Mouse (Mus musculus): ENCODE measurements at regions not wholly inside any gene's neighbourhood (a gene's known extent, or its start where the extent isn't known, plus 50 kb on each side); places are given as distances from the start of the nearest gene placed in this dataset.

DNA sequence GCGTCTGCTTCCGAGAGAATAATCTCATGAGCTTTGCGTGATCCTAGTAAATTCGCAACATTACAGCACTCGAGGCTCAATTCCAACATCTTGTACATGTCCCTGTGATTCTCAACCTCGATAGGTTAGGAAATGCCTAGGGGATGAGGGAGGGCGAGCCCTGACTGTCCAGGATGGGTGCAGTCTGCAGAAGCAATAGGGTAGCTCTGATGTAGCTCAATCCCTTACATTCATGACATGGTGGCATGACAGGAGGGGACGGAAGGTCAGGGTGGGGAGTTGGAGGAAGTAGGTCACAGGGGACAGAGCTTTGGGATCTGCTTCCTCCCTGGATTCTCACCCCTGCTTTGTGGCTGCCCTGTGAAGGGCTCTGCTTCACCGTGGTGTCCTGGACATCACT is 373.3 kb downstream of the Adam3 start:
- no peak overlapping the region for H3K4me3 ChIP-seq
- H3K4me1 ChIP-seq (replicated peaks): peaks cover 8% of the 10 kb centered on the region
- no peaks in the 10 kb centered on the region for H3K9me3 ChIP-seq
- no peak for DNase-seq (ENCODE audit: low spot score)
- WGBS: 80% methylated on average over 9 of the region's 9 CpGs
- H3K27me3 ChIP-seq (ENCODE audit: insufficient read depth, poor library complexity, severe bottlenecking): no peaks in the 10 kb centered on the region
- no peaks in the 10 kb centered on the region for H3K36me3 ChIP-seq
- no peak overlapping the region for H3K27ac ChIP-seq

DNA sequence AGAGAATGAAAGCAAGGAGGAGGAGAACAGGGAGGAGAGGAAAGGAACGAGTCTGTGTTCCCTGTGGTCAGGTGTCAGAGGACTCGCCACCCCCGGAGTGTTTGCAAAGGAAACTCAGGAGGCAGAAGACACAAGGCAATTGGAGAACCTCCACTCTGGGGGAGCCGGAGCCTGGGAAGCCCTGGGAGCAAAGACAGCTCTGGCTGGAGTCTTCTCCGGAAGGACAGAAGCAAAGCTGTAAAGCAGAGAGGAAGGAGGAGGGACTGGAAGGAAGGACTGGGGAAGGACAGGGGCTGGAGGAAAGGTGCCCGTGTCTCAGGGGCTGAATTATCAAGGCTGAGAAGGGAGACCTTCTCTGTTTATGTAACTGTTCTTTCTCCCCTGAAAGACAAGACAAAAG is 373.9 kb downstream of the Adam3 start:
- no peaks in the 10 kb centered on the region for H3K9me3 ChIP-seq
- 42% methylated on average over 6 of the region's 6 CpGs for WGBS
- H3K27me3 ChIP-seq (ENCODE audit: insufficient read depth, poor library complexity, severe bottlenecking): no peaks in the 10 kb centered on the region
- no peak for DNase-seq (ENCODE audit: low spot score)
- H3K27ac ChIP-seq: 0 out of 2 replicates have a peak overlapping the region, but pooled peaks have one; percentile 13
- H3K4me3 ChIP-seq: no peak overlapping the region
- peaks cover 8% of the 10 kb centered on the region for H3K4me1 ChIP-seq (replicated peaks)
- no peaks in the 10 kb centered on the region for H3K36me3 ChIP-seq

DNA sequence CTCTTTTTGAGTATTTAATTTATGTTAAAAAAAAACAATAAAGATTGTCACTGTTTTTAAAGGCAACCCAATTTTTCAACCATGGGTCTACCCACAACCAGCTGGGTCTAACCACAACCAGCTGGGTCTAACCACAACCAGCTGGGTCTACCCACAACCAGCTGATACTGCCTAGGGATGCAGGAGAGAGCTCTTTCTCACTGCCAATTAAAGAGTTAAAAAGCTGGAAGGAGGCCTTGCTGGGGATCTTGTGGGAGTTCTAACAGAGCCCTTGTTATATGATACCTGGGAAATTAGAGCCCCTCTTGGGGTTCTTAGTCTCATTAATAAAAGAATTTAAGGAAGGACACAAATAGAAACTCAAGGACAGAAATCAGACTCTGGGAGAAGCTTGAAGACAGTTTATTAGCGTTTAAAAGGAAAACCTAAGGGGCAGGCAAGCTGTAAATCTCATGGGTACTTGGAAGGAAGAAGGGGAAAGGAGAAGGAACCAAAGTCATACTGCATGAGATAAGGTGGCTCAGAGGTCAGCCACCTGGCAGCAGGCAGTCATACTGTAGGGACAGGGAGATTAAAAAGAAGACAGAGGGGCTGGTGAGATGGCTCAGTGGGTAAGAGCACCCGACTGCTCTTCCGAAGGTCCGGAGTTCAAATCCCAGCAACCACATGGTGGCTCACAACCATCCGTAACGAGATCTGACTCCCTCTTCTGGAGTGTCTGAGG is 379.1 kb downstream of the Adam3 start:
- Histone ChIP-seq H3K9me3 (no peaks in the 10 kb centered on the region), H3K4me3 (no peak overlapping the region), H3K4me1 (replicated peaks) (peaks cover under 1% of the 10 kb centered on the region; the same call in 1 of the 2 replicates), H3K36me3 (no peaks in the 10 kb centered on the region), H3K27ac (no peak overlapping the region), H3K27me3 (ENCODE audit: insufficient read depth, poor library complexity, severe bottlenecking) (no peaks in the 10 kb centered on the region)
- no peak for DNase-seq (ENCODE audit: low spot score)
- WGBS: 66% methylated on average over 6 of the region's 6 CpGs

DNA sequence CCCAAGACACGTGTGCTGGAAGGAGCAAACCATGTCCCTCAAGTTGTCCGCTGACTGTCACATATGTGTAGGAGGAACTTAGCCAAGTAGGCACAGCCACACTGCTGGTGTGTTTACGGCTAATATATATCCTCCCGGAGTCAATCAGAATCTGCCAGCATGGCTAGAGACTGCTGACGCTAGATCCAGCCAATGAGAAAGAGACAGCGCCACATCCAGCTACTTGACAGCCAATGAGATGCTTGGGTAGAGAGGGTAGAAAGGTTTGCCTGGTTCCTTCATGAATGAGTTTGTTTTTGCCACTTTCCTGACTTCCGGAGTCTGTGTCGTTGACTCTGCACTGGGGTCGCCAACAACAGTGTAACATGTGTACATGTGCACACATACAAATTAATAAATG is 387.0 kb downstream of the Adam3 start:
- H3K27me3 ChIP-seq (ENCODE audit: insufficient read depth, poor library complexity, severe bottlenecking): no peaks in the 10 kb centered on the region
- H3K4me3 ChIP-seq: no peak overlapping the region
- H3K27ac ChIP-seq: no peak overlapping the region
- H3K4me1 ChIP-seq (replicated peaks): peaks cover 13% of the 10 kb centered on the region
- 0 out of 2 replicates have a peak, but pooled peaks cover 3% of the 10 kb centered on the region for H3K9me3 ChIP-seq
- 97% methylated on average over 9 of the region's 9 CpGs for WGBS
- H3K36me3 ChIP-seq: no peaks in the 10 kb centered on the region
- DNase-seq (ENCODE audit: low spot score): no peak

DNA sequence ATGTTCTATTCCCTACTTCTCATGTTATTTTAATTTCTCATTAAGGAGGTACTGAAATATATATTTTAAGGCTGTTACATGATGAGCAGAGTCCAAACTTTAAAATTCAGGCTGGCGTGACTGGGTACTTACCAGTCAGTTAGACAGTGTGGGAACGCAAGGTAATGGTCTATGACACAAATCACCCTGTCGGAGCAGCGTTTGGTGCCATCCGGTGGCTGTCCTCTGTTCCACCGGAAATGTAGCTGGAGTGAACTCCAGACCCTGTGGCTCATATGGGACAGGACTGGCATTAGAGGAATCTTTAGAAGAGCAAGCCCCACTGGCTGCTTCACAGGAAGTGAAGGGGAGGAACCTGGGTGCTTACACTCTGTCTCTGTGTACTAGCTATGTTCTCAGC is 388.0 kb downstream of the Adam3 start:
- DNase-seq (ENCODE audit: low spot score): peak; percentile 43
- H3K4me1 ChIP-seq (replicated peaks): peaks cover 13% of the 10 kb centered on the region
- no peak overlapping the region for H3K4me3 ChIP-seq
- 0 out of 2 replicates have a peak, but pooled peaks cover 3% of the 10 kb centered on the region for H3K9me3 ChIP-seq
- no peak overlapping the region for H3K27ac ChIP-seq
- H3K27me3 ChIP-seq (ENCODE audit: insufficient read depth, poor library complexity, severe bottlenecking): no peaks in the 10 kb centered on the region
- H3K36me3 ChIP-seq: no peaks in the 10 kb centered on the region
- WGBS: 57% methylated on average over 6 of the region's 6 CpGs

DNA sequence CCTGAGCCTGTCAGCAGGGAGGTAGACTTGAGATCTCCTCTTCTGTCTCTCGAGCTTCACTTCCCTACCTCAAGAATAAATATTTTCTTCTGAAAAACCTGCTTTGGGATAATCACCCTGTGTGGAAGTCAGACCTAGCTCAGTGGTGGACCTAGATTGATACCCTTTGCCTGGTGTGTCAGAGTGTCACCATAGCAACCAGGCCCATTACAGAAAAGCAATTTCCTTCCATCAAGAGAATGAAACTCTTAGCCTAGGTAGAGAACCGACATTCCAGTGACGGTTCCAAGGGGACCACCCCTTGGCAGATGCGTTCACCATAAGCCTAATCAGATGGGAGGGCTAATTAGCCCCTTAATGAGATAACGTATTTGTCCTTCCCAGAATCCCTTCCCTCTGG is 389.9 kb downstream of the Adam3 start:
- peaks cover 13% of the 10 kb centered on the region for H3K4me1 ChIP-seq (replicated peaks)
- 0 out of 2 replicates have a peak, but pooled peaks cover 3% of the 10 kb centered on the region for H3K9me3 ChIP-seq
- H3K36me3 ChIP-seq: no peaks in the 10 kb centered on the region
- WGBS: 63% methylated on average over 5 of the region's 5 CpGs
- H3K27me3 ChIP-seq (ENCODE audit: insufficient read depth, poor library complexity, severe bottlenecking): no peaks in the 10 kb centered on the region
- H3K27ac ChIP-seq: no peak overlapping the region
- DNase-seq (ENCODE audit: low spot score): no peak
- no peak overlapping the region for H3K4me3 ChIP-seq

DNA sequence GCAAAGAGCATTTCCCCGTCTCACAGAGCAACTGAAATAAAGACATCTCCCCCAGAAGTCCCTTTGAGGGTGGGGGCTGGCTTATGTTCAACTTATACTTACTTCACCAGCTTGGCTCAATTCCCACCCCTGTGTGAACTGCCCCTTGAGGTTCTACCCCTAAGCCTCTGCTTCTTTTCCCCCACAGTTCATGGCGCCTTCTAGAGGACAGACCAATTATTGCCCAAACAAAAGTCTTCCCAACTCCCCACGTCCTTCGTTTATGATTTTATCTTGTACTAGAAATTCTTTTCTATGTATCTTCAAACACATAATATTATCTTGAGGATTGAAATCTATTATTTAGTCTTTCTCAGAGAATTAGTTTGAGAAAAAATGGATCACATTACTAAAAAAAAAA is 391.9 kb downstream of the Adam3 start:
- Histone ChIP-seq H3K4me1 (replicated peaks) (peaks cover 13% of the 10 kb centered on the region), H3K4me3 (no peak overlapping the region), H3K9me3 (no peaks in the 10 kb centered on the region), H3K36me3 (no peaks in the 10 kb centered on the region), H3K27me3 (ENCODE audit: insufficient read depth, poor library complexity, severe bottlenecking) (no peaks in the 10 kb centered on the region), H3K27ac (no peak overlapping the region)
- DNase-seq (ENCODE audit: low spot score): no peak
- WGBS: 86% methylated on average over 4 of the region's 4 CpGs

DNA sequence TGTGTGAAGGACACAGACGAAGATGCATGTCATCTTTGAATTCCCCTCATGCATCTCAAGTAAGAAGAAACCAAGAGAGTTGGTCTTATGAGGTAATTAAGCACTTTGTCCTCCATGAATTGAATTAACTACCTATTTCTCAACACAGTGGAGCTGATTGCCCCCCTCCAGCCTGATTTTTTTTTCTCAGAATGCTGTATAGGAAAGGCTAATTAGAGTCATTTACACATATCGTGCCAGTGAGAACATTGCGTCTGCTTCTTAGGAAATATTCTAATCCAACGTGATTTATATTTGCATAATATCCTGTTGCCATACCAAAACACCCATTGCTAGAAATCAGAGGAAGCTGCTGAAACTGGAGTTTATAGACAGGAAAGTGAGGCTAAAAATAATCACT is 414.8 kb downstream of the Adam3 start:
- H3K27me3 ChIP-seq (ENCODE audit: insufficient read depth, poor library complexity, severe bottlenecking): no peaks in the 10 kb centered on the region
- H3K4me1 ChIP-seq (replicated peaks): no peaks in the 10 kb centered on the region
- WGBS: 82% methylated on average over 4 of the region's 4 CpGs
- DNase-seq (ENCODE audit: low spot score): no peak
- no peaks in the 10 kb centered on the region for H3K36me3 ChIP-seq
- H3K4me3 ChIP-seq: no peak overlapping the region
- no peaks in the 10 kb centered on the region for H3K9me3 ChIP-seq
- H3K27ac ChIP-seq: no peak overlapping the region

DNA sequence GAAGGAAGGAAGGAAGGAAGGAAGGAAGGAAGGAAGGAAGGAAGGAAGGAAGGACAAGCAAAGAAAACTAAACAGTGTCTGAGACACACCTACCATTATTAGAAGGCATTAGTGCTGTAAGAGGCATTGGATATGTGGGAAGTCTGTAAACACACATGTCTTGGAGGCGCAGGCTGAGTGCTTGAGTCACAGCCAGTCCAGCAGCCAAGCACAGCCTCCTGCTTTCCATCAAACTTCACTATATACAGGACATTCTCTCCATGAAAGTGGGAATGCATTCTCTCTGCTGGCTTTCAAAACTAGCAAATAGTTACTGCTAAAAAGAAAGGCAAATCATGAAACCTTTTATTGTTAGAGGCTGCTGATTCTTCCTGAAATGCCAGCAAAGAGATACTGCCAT is 431.1 kb downstream of the Adam3 start:
- Histone ChIP-seq H3K36me3 (no peaks in the 10 kb centered on the region), H3K27ac (no peak overlapping the region), H3K4me1 (replicated peaks) (peaks cover 4% of the 10 kb centered on the region; the same call in 1 of the 2 replicates), H3K9me3 (0 out of 2 replicates have a peak, but pooled peaks cover 7% of the 10 kb centered on the region), H3K4me3 (no peak overlapping the region), H3K27me3 (ENCODE audit: insufficient read depth, poor library complexity, severe bottlenecking) (no peaks in the 10 kb centered on the region)
- DNase-seq (ENCODE audit: low spot score): no peak
- 83% methylated on average over 1 of the region's 1 CpGs for WGBS

DNA sequence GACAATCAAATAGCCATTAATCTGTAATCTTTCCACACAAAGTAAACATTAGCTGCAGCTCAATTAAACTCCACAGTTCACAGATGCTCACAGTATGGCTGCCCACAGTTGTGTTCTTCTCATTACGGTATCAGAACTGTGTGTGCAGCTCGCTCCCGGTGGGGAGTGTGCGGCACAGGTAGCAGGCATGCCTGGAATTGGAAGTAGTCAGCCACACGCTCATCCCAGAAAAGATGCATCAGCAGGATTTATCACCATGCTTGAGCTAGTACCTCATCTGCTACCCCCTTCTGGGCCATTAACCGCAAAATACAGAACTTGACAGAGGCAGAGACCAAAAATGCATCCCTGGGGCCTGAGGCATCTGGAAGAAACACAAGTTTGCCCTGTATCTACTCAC is 437.8 kb downstream of the Adam3 start:
- 87% methylated on average over 6 of the region's 6 CpGs for WGBS
- H3K9me3 ChIP-seq: 0 out of 2 replicates have a peak, but pooled peaks cover 7% of the 10 kb centered on the region
- DNase-seq (ENCODE audit: low spot score): no peak
- H3K4me1 ChIP-seq (replicated peaks): no peaks in the 10 kb centered on the region
- H3K36me3 ChIP-seq: no peaks in the 10 kb centered on the region
- no peak overlapping the region for H3K4me3 ChIP-seq
- no peak overlapping the region for H3K27ac ChIP-seq
- no peaks in the 10 kb centered on the region for H3K27me3 ChIP-seq (ENCODE audit: insufficient read depth, poor library complexity, severe bottlenecking)

DNA sequence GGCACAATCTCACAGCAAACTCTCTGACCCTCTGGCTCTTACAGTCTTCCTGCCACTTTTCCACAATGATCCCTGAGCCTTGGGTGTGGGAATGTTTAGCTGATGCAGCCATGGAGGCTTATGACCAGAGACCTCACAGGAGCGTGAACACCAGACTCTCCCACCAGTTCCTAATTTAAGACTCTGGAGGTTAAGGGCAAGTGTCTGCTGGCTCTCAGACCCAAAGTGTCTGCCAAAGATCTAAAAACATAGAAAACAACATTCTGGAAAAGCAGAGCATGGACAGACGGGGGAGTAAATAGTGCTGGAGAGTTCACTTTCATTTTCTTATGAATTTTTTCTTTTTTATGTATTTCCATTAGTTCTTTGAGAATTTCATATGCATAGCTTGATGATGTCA is 440.7 kb downstream of the Adam3 start:
- Histone ChIP-seq H3K4me3 (no peak overlapping the region), H3K27me3 (ENCODE audit: insufficient read depth, poor library complexity, severe bottlenecking) (no peaks in the 10 kb centered on the region), H3K9me3 (no peaks in the 10 kb centered on the region), H3K4me1 (replicated peaks) (no peaks in the 10 kb centered on the region), H3K27ac (no peak overlapping the region), H3K36me3 (no peaks in the 10 kb centered on the region)
- DNase-seq (ENCODE audit: low spot score): no peak
- WGBS: 93% methylated on average over 2 of the region's 2 CpGs

DNA sequence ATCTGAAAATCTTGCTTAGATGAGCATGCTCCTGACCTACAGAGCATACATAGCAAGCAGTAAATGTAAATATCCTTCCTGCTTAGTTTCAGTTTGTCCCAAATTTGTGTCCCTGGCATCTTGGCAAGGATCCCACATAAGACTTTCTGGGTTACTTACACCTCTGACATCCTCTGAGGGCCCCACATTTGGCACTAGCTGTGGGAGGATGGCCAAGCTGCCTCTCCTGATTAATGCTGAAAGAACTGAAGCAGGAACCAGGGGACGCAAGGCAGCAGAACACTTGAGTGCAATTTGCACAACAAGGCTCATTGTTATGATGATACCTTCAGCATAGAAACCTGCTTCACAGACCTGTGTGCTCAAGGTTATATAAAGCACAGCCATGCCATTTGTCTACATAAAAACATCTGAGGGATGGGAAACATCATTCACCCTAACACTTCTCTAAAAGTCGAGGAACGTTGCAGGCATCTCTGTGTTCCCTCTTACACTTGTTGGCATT is 441.7 kb downstream of the Adam3 start:
- WGBS: 73% methylated on average over 3 of the region's 3 CpGs
- no peaks in the 10 kb centered on the region for H3K4me1 ChIP-seq (replicated peaks)

DNA sequence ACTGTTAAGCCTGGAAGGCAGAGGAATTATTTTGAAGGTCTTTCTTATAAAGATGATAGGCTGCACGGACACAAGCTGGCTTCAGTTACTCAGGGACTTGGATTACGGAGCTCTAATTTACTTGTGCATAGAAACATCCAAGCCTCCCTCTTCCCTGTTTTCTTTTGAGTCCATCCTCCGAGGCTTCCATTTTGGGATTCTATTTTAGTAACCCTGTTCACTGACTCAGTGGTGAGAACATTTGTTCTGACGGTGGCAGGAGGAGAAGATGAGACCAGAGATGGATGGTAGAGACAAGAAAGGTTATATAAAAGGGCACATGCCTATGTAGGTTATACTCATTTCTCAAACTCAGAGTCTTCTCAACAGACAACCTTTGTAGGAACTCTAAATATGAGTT is 445.4 kb downstream of the Adam3 start:
- no peak overlapping the region for H3K4me3 ChIP-seq
- no peaks in the 10 kb centered on the region for H3K27me3 ChIP-seq (ENCODE audit: insufficient read depth, poor library complexity, severe bottlenecking)
- no peaks in the 10 kb centered on the region for H3K9me3 ChIP-seq
- H3K4me1 ChIP-seq (replicated peaks): no peaks in the 10 kb centered on the region
- no peak for DNase-seq (ENCODE audit: low spot score)
- no peak overlapping the region for H3K27ac ChIP-seq
- WGBS: 88% methylated on average over 4 of the region's 4 CpGs
- H3K36me3 ChIP-seq: no peaks in the 10 kb centered on the region

More for the DNA sequence above, 441.7 kb downstream of the Adam3 start:
- Histone ChIP-seq H3K36me3 (no peaks in the 10 kb centered on the region), H3K27ac (no peak overlapping the region), H3K4me3 (no peak overlapping the region), H3K9me3 (no peaks in the 10 kb centered on the region), H3K27me3 (ENCODE audit: insufficient read depth, poor library complexity, severe bottlenecking) (no peaks in the 10 kb centered on the region)
- DNase-seq (ENCODE audit: low spot score): no peak
